Mouse (Mus musculus) kidney, embryonic 16.5 days (tissue): ENCODE results near the gene Tescl. TPM values are rescaled to one million over a fixed set of nuclear protein-coding genes. Genes with fewer than 3 reads are reported as not detected.

ENCODE experiments used
- ATAC-seq: fragments of 200-750 bp; cut with Nextera tagmentation; 2 replicates; pipeline ENCODE4 v1.8.0; 2017; ENCODE audit warnings: moderate TSS enrichment; ENCODE audit not compliant: low FRiP score, low TSS enrichment
- H3K27ac ChIP-seq: fragments of 300-500 bp; sonication (generic); 2 replicates; pipeline ENCODE4 v1.5.1; 2014; ENCODE audit warnings: low read length
- H3K27me3 ChIP-seq: fragments of 300-500 bp; sonication (generic); 2 replicates; pipeline ENCODE4 v1.6.1; 2014; ENCODE audit warnings: low read length, control low read depth, mixed read lengths; ENCODE audit not compliant: insufficient read depth
- H3K36me3 ChIP-seq: fragments of 300-500 bp; sonication (generic); 2 replicates; pipeline ENCODE4 v1.6.1; 2014; ENCODE audit warnings: low read length, control low read depth, mixed read lengths; ENCODE audit not compliant: insufficient read depth
- H3K4me1 ChIP-seq: fragments of 300-500 bp; sonication (generic); 2 replicates; pipeline ENCODE4 v1.6.1; 2014; ENCODE audit warnings: low read length, control low read depth, mixed read lengths; ENCODE audit not compliant: insufficient read depth
- H3K4me2 ChIP-seq: fragments of 300-500 bp; sonication (generic); replicated peaks from 2 replicates; pipeline ENCODE4 v1.6.1; 2014; ENCODE audit warnings: low read depth, low read length
- H3K4me3 ChIP-seq: fragments of 300-500 bp; sonication (generic); 2 replicates; pipeline ENCODE4 v1.5.1; 2014; ENCODE audit warnings: mild to moderate bottlenecking, low read length
- H3K9ac ChIP-seq: fragments of 300-500 bp; sonication (generic); replicated peaks from 2 replicates; pipeline ENCODE4 v1.6.1; 2014; ENCODE audit warnings: low read length
- H3K9me3 ChIP-seq: fragments of 300-500 bp; sonication (generic); 2 replicates; pipeline ENCODE4 v1.6.1; 2016; ENCODE audit warnings: low read length, control low read depth
- WGBS: fragments of 180-500 bp; shearing (Covaris S2); extraction: QIAGEN DNeasy Blood & Tissue Kit; methylation state at CpG from one replicate; pipeline ENCODE4 v1.1.7; 2014; 5-methylcytosine and 5-hydroxymethylcytosine counted together
- polyA plus RNA-seq: library from polyadenylated mRNA; unstranded; fragments of >200 nt; fragmentation: Nextera tagmentation; extraction: Ambion mirVana; gene quantifications from 2 replicates; pipeline ENCODE4 v1.2.1, GENCODE M21; 2015

Gene Tescl
- polyA plus RNA-seq, 1 experiment from 2014 or later: 0.19 TPM

- H3K9ac ChIP-seq: no peak overlapping the region
- no peaks in the 10 kb centered on the region for H3K27me3 ChIP-seq
- H3K27ac ChIP-seq: no peak overlapping the region
- H3K9me3 ChIP-seq: no peaks in the 10 kb centered on the region
- 20% methylated on average over 10 of the region's 10 CpGs for WGBS
- H3K36me3 ChIP-seq: no peaks in the 10 kb centered on the region
- no peaks in the 10 kb centered on the region for H3K4me1 ChIP-seq
- no peak overlapping the region for H3K4me2 ChIP-seq
- peak; percentile 76 for ATAC-seq
- no peak overlapping the region for H3K4me3 ChIP-seq
These were observed 31.1 kb upstream of the Tescl start for GRCm38 (mm10) chr7:24364827-24365226.

- Histone ChIP-seq H3K27me3 (no peaks in the 10 kb centered on the region), H3K36me3 (no peaks in the 10 kb centered on the region), H3K4me2 (no peak overlapping the region), H3K4me3 (no peak overlapping the region), H3K9me3 (no peaks in the 10 kb centered on the region), H3K4me1 (no peaks in the 10 kb centered on the region), H3K27ac (no peak overlapping the region), H3K9ac (no peak overlapping the region)
- WGBS: 16% methylated on average over 7 of the region's 7 CpGs
- ATAC-seq: no peak
These were observed 29.5 kb upstream of the Tescl start for GRCm38 (mm10) chr7:24363228-24363627.

- H3K9ac ChIP-seq: no peak overlapping the region
- no peak for ATAC-seq
- no peaks in the 10 kb centered on the region for H3K9me3 ChIP-seq
- H3K4me1 ChIP-seq: no peaks in the 10 kb centered on the region
- no peak overlapping the region for H3K4me2 ChIP-seq
- H3K27ac ChIP-seq: no peak overlapping the region
- H3K4me3 ChIP-seq: no peak overlapping the region
- no peaks in the 10 kb centered on the region for H3K27me3 ChIP-seq
- no peaks in the 10 kb centered on the region for H3K36me3 ChIP-seq
- WGBS: 66% methylated on average over 4 of the region's 4 CpGs
These were observed 27.3 kb upstream of the Tescl start for GRCm38 (mm10) chr7:24361001-24361400.

GRCm38 (mm10) chr7:24359269-24359668 lies 25.5 kb upstream of the Tescl start:
- ATAC-seq: no peak
- WGBS: 23% methylated on average over 9 of the region's 9 CpGs
- H3K4me2 ChIP-seq: no peak overlapping the region

GRCm38 (mm10) chr7:24357899-24358298 lies 24.2 kb upstream of the Tescl start:
- H3K27me3 ChIP-seq: no peaks in the 10 kb centered on the region
- H3K36me3 ChIP-seq: no peaks in the 10 kb centered on the region
- no peak overlapping the region for H3K27ac ChIP-seq
- no peaks in the 10 kb centered on the region for H3K4me1 ChIP-seq
- no peak overlapping the region for H3K4me2 ChIP-seq
- H3K9me3 ChIP-seq: no peaks in the 10 kb centered on the region
- no peak overlapping the region for H3K9ac ChIP-seq
- WGBS: 48% methylated on average over 4 of the region's 4 CpGs
- H3K4me3 ChIP-seq: no peak overlapping the region
- ATAC-seq: no peak

More at GRCm38 (mm10) chr7:24359269-24359668, 25.5 kb upstream of the Tescl start:
- no peaks in the 10 kb centered on the region for H3K36me3 ChIP-seq
- no peak overlapping the region for H3K9ac ChIP-seq
- H3K9me3 ChIP-seq: no peaks in the 10 kb centered on the region
- no peaks in the 10 kb centered on the region for H3K4me1 ChIP-seq
- no peak overlapping the region for H3K4me3 ChIP-seq
- H3K27me3 ChIP-seq: no peaks in the 10 kb centered on the region
- H3K27ac ChIP-seq: no peak overlapping the region

GRCm38 (mm10) chr7:24356081-24356480 lies 22.3 kb upstream of the Tescl start:
- no peak overlapping the region for H3K4me2 ChIP-seq
- H3K27ac ChIP-seq: no peak overlapping the region
- no peak overlapping the region for H3K4me3 ChIP-seq
- H3K9me3 ChIP-seq: no peaks in the 10 kb centered on the region
- no peak for ATAC-seq
- no peaks in the 10 kb centered on the region for H3K4me1 ChIP-seq
- no peak overlapping the region for H3K9ac ChIP-seq
- H3K36me3 ChIP-seq: no peaks in the 10 kb centered on the region
- WGBS: 79% methylated on average over 10 of the region's 10 CpGs
- H3K27me3 ChIP-seq: no peaks in the 10 kb centered on the region

GRCm38 (mm10) chr7:24355646-24356045 lies 21.9 kb upstream of the Tescl start:
- H3K4me1 ChIP-seq: no peaks in the 10 kb centered on the region
- no peak for ATAC-seq
- no peak overlapping the region for H3K4me3 ChIP-seq
- no peak overlapping the region for H3K27ac ChIP-seq
- H3K4me2 ChIP-seq: no peak overlapping the region
- 82% methylated on average over 6 of the region's 6 CpGs for WGBS
- no peaks in the 10 kb centered on the region for H3K27me3 ChIP-seq
- no peak overlapping the region for H3K9ac ChIP-seq
- no peaks in the 10 kb centered on the region for H3K9me3 ChIP-seq
- H3K36me3 ChIP-seq: no peaks in the 10 kb centered on the region

- no peak for ATAC-seq
- no peak within 1 kb of the TSS for H3K4me3 ChIP-seq
- no peak within 1 kb of the TSS for H3K4me2 ChIP-seq
- no peaks in the 10 kb centered on the region for H3K27me3 ChIP-seq
- H3K27ac ChIP-seq: no peak within 1 kb of the TSS
- H3K9me3 ChIP-seq: no peaks in the 10 kb centered on the region
- no peaks in the 10 kb centered on the region for H3K36me3 ChIP-seq
- no peaks in the 10 kb centered on the region for H3K4me1 ChIP-seq
- no peak within 1 kb of the TSS for H3K9ac ChIP-seq
- WGBS: 38% methylated on average over 6 of the region's 6 CpGs
These were observed 15.2 kb upstream of the Tescl start, which contains the start of gene Lypd5 for GRCm38 (mm10) chr7:24348896-24349295. Gene Lypd5 (plus strand): TSS chr7:24349196.

- ATAC-seq: no peak
- 66% methylated on average over 5 of the region's 5 CpGs for WGBS
- H3K27me3 ChIP-seq: no peaks in the 10 kb centered on the region
- no peak overlapping the region for H3K4me3 ChIP-seq
- no peak overlapping the region for H3K4me2 ChIP-seq
- no peak overlapping the region for H3K27ac ChIP-seq
- H3K9ac ChIP-seq: no peak overlapping the region
- no peaks in the 10 kb centered on the region for H3K4me1 ChIP-seq
- H3K36me3 ChIP-seq: no peaks in the 10 kb centered on the region
- no peaks in the 10 kb centered on the region for H3K9me3 ChIP-seq
These were observed 12.7 kb upstream of the Tescl start for GRCm38 (mm10) chr7:24346444-24346843.

GRCm38 (mm10) chr7:24343701-24344272 lies 10.1 kb upstream of the Tescl start:
- no peaks in the 10 kb centered on the region for H3K4me1 ChIP-seq
- ATAC-seq: no peak
- H3K27ac ChIP-seq: no peak overlapping the region
- H3K27me3 ChIP-seq: no peaks in the 10 kb centered on the region
- no peak overlapping the region for H3K9ac ChIP-seq
- no peaks in the 10 kb centered on the region for H3K9me3 ChIP-seq
- WGBS: 76% methylated on average over 7 of the region's 7 CpGs
- H3K4me2 ChIP-seq: no peak overlapping the region
- no peaks in the 10 kb centered on the region for H3K36me3 ChIP-seq
- no peak overlapping the region for H3K4me3 ChIP-seq
